Mouse (Mus musculus): ENCODE measurements around the gene Scgb1b17.
"Not testable (repeated sequence)": the region's sequence is repeated elsewhere in the genome, so short reads cannot be mapped to it uniquely, and the experiment has no call there.

The Scgb1b17 gene

DNA sequence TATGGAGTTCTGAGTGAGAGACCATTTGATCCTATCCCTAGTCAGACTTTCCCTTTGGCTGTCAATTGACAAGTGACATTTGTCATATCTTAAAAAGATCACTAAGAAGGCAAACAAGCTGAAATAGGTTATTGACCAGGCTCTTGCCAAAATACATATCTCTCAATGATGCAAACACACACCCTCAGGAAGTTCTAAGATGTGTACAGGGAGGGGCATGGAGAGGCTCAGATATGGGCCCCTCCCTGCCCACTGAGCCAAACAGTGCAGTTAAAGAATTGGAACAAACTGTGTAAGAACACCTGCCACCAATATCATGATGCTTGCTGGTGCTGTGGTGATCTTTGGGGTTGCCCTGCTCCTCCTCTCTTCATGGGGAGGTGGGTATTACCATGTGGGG lies at the start of gene Scgb1b17:
TSS of gene Scgb1b17 (plus strand) at position 301 of the 400 bp plus-strand sequence.
- not testable (repeated sequence) for DNase-seq

- not testable (repeated sequence) for DNase-seq
Measured at GRCm38 (mm10) chr7:33056461-33056860, 6.8 kb upstream of the Scgb1b17 start, which contains the start of gene Scgb2b17. Gene Scgb2b17 (minus strand): TSS chr7:33056561.

Measured in kidney, adult 9 months (tissue).